Mouse (Mus musculus) kidney, adult 2 months (tissue): ENCODE measurements around the gene Krt81.

Experiments used
- CTCF ChIP-seq: fragments of 200-500 bp; conservative IDR thresholded peaks from 2 replicates; pipeline ENCODE4 v1.5.1; 2011; ENCODE audit warnings: low read depth, mild to moderate bottlenecking, control low read depth, low read length, moderate library complexity, mixed read lengths; ENCODE audit not compliant: insufficient read depth, insufficient read length
- POLR2A ChIP-seq: fragments of 200-500 bp; IDR thresholded peaks from one replicate; pipeline ENCODE4 v1.6.1; 2011; ENCODE audit warnings: low read depth, low read length, control low read depth

GRCm38 (mm10) chr15:101492718-101493117, 29.2 kb upstream of the Krt81 start:
- no peak for TF ChIP-seq POLR2A
- TF ChIP-seq CTCF: no peak
